Mouse (Mus musculus): ENCODE measurements around the gene Hdac1.

Gene Hdac1

DNA sequence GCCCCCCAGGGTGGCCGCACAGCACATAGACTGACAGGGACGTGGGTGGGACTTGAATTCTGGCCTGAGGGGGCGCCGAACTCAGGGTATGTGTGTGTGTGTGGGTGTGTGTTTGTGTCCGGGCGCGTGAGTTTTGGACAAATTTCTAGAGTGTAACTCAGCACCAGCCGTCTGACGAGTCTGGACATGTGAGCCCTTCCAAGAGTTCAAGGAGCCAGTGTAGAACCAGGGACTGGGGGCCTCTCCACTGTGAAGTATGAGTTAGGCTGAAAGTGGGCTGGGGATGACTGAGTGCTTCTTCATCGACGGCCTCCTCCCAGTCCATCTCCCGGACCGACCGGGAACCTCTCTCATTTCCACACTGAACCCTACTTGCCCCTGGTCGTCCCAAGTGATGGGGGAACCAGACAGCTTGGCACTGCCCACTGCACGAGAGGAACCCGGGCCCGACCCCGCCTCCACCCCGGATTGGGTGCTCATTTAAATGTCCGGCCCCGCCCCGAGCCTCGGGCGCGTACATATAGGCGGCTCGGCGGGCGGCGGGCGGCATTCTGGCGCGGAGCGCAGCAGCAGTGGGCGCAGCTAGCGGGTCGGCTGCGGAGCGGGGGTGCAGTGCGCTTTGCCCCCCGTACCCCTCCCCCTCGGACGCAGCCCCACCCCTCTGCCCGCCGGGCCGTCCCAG is 29.3 kb downstream of the Hdac1 start, which contains the start of gene Marcksl1:
Gene Marcksl1 (plus strand): TSS at position 496 of the 682 bp plus-strand sequence.
- intact Hi-C loops (cut with DNase I) = no loop called here

DNA sequence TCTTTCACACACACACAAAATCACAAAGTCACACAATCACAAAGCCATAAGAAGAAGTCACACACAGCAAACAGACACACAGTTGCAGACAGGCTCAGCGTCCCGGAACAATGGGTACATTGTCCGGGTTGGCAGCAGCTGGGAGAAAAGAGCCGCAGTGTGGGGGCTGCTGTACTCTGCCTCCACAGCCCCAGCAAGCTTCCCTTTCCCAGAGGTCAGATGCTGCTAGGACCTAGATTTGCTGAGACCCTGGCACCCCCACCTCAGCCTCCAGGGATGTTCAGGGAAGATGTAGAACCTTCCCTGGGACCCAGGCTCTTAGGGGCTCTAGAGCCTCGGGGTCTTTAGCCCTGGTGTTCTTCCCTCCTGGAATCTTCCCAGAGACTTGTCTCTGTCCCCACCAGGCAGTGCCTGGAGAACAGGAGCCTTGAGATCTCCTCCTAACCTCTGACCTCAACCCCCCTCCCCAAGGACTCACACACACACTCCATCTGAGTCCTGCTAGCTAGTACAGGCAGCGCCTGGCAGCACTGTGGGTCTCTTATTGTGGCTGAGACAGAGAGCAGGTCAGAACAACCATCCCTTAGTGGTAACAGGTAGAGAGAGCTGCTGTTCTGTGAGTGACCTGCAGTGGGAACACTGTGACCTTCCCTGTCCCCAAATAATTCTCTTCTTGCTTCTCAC is 31.0 kb downstream of the Hdac1 start:
- intact Hi-C loops (cut with DNase I) = no loop called here

DNA sequence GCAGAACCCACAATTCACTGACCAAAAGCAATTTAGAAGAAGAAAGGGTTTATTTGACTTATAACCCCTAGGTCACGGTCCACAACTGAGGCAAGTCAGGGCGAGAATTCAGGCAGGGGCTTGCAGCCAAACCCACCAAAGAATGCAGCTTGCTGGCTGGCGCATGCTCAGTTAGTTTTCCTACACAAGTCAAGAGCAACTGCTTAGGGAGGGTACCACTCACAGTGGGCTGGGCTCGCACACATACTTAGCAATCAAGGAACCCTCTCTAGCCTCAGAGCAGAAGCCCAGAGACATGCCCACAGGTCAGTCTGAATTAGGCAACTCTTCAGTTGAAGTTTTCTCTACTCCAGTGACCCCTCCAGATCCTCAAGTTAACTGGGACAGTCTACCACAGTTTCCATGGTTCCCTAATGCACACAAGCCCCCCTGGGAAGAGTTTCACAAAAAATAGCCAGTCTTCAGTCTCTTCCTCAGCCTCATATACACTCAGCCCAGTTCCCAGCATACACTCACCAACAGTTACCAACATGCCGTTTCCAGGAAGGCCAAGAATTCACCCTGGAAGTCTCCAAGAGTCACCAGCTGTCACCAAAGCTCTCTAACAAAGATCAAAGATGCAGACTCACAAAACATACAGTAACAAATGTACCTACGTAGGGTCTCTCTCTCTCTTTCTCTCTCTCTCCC is 31.6 kb downstream of the Hdac1 start:
- intact Hi-C loops (cut with DNase I) = no loop called here

- intact Hi-C loops (cut with DNase I) = no loop called here
Observed at GRCm38 (mm10) chr4:129509650-129510049, 32.9 kb downstream of the Hdac1 start.

- intact Hi-C loops (cut with DNase I) = no loop called here
Observed at GRCm38 (mm10) chr4:129508834-129509600, 33.5 kb downstream of the Hdac1 start.

DNA sequence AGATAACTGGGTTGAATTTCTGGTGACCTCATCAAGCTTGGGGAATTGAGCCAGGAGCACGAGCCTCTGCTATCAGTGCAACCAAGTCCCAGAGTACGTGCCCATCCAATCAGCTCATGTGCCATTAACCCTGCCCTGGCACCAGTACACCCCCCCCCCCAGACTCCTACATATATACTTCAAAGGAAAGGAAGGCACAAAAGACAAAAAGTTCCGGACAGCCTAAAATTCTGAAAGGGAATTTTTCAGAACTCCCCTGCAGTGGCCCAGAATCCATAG is 34.3 kb downstream of the Hdac1 start:
- intact Hi-C loops (cut with DNase I) = no loop called here

DNA sequence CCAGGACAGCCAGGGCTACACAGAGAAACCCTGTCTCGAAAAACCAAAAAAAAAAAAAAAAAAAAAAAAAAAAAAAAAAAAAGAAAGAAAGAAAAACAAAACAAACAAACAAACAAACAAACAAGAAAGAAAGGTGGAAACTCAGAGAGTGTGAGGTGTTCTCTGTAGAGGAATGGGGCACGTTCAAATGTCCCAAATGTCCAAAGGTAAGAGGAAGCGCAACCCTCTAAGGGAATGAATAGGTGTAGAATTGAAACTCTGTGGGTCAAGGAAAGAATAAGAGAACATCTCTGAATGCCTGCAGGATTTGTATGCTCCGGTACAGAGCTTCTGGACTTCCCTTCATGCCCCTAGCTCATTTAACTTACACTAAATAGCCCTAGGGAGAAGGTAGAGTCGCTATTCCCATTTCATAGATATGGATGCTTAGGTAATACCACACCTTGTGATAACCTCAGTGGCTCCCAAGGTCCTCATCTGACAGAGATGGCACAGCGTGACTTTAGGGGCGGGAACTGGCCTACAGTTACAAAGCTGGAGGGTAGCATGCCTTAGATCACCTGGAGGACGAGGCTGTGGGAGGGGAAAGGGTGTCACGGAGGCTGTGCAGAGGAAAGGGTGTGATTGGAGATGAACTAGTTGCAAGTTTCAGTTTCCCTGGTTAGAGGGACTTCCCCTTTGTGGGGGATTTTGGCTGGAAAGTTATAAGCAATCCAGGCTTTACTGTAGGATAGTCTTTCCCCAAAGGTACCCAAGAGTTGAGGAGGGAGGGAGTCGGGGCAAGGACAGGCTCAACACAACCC is 34.9 kb downstream of the Hdac1 start:
- intact Hi-C loops (cut with DNase I) = no loop called here

GRCm38 (mm10) chr4:129505511-129505910 is 37.0 kb downstream of the Hdac1 start:
- intact Hi-C loops (cut with DNase I) = no loop called here

GRCm38 (mm10) chr4:129502901-129503444 is 39.5 kb downstream of the Hdac1 start:
- intact Hi-C loops (cut with DNase I) = no loop called here

DNA sequence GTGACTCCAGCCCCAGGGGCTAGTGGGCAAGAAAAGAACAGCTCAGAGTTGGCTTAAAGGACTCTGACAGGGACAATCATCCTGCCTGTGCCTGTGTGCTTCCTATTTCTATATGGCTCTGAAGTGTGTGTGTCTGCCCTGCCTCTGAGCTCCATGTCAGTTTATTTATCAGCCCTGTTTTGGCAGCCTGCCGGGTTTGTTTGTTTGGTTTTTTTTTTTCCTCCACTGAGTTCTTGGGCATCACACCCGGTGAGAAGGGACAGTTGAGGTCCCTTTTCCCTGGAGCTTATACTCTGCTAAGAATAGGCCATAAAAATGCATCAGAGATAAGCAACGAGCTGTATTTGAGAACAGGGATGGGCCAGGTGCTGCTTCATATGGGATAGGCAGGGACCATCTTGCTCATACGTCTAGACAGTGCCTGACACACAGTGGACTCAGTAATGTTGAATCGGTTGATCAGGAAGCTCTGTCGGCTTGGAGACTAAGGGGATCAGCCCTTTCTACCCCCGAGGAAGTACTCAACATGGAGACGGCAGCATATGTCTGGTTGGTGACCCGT is 40.1 kb downstream of the Hdac1 start:
- intact Hi-C loops (cut with DNase I) = no loop called here

DNA sequence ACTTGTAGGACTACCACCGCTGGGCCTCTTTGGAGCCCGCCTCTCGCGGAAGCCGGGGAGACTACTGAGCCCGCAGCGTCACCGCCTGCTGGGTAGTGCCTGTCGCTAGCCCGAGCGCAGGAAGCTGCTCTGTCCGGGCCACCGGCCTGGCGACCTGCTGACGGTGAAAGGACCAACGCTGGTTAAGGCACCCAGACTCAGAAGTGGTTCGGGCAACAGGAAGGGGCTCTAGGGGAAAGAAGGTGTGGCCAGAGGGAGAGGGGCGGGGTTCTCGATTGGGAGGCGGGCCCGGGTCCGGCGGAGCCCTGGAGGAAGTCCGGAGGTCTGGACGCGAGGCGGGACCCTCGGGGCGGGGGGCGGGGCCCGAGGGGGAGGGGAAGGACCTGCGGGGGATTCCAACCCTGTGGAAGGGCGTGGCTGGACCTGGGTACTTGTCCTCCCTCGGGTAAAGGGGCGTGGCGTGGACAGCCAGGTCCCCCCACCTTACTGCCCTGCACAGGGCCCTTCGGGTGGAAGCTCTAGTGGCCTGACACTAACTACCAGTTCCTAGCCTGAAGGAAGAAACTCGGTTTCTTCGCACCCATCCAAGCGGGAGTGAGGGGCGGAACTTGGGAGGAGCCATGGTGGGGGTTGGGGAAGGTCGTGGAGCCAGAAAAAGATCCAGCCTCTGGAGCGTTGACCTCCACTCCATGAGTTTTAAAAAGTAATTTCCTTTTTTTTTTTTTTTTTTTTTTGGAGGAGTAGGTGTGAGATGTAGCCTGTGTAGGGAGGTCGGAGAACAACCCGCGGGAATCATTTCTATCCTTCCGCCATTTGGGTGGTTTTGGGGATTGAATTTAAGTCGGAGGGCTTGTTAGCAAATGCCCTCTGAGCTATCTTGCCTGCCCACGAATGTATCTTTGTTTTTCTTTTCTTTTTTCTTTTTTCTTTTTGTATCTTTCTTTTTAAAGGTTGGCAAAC is 41.6 kb downstream of the Hdac1 start:
- intact Hi-C loops (cut with DNase I) = no loop called here

GRCm38 (mm10) chr4:129500017-129500416 is 42.5 kb downstream of the Hdac1 start:
- intact Hi-C loops (cut with DNase I) = no loop called here

- intact Hi-C loops (cut with DNase I) = loop anchor here (5.0 kb wide), 1 partner anchor 43 kb away; the partner anchor contains the start of gene Hdac1
Observed at GRCm38 (mm10) chr4:129498941-129499340, 43.6 kb downstream of the Hdac1 start.

GRCm38 (mm10) chr4:129496631-129497030 is 45.9 kb downstream of the Hdac1 start:
- intact Hi-C loops (cut with DNase I) = loop anchor here (5.0 kb wide), 1 partner anchor 46 kb away; the partner anchor contains the start of gene Hdac1

DNA sequence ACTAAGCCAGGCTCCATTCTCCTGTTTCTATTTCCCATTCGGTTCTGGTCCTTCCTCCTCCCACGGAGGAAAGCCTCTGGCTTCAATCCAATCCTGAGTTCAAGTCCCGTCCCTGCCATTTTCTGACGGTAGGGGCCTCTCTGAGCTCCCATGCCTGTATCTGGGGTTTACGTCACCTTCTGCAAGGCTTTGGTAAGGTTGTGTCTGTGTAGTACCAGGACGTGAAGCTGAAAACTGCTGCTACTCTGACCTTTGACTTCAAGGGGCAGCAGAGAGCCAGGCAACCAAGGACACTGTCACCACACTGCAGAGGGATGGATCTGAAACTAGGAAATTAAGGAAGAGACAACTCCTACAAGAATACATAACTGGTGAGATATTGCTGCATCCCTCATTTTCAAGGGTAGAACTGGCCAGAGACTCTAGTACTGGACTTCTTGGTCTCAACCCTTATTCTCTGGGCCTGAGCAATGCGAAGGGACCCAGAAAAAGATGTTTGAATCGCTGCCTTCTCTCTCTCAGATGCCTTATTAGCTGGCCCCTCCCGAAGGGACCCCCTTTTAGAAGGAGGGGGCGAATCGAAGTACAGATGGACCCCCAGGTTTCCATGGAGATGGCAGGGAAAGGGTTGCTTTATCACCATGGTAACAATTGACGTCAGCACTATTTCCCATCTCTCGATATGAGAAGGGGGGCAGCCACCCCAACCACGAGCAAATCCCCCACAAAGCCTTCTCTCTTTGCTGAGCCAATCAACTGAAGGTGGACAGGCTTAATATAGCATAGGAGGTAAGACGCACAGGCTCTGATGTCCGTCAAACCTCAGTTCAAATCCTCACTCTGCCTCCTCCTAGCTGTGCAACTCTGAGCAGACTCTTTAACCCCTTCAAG is 46.6 kb downstream of the Hdac1 start:
- intact Hi-C loops (cut with DNase I) = loop anchor here (5.0 kb wide), 1 partner anchor 46 kb away; the partner anchor contains the start of gene Hdac1

DNA sequence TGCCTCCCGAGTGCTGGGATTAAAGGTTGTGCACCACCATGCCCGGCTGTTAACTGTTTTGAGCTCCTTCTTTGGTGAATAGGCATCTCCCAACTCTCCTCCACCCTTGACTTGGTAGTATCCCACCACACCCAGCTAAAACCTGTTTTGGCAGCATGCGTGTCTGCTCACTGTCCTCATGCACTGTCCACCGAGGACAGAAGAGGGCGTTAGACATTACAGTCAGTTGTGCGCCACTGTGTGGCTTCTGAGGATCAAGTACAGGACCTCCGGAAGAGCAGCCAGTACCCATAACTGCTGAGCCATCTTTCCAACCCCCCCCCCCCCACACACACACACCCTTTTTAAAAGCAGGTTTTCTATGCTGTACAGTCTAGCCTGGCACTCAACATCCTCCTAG is 47.8 kb downstream of the Hdac1 start:
- intact Hi-C loops (cut with DNase I) = loop anchor here (5.0 kb wide), 1 partner anchor 48 kb away; the partner anchor contains the start of gene Hdac1

DNA sequence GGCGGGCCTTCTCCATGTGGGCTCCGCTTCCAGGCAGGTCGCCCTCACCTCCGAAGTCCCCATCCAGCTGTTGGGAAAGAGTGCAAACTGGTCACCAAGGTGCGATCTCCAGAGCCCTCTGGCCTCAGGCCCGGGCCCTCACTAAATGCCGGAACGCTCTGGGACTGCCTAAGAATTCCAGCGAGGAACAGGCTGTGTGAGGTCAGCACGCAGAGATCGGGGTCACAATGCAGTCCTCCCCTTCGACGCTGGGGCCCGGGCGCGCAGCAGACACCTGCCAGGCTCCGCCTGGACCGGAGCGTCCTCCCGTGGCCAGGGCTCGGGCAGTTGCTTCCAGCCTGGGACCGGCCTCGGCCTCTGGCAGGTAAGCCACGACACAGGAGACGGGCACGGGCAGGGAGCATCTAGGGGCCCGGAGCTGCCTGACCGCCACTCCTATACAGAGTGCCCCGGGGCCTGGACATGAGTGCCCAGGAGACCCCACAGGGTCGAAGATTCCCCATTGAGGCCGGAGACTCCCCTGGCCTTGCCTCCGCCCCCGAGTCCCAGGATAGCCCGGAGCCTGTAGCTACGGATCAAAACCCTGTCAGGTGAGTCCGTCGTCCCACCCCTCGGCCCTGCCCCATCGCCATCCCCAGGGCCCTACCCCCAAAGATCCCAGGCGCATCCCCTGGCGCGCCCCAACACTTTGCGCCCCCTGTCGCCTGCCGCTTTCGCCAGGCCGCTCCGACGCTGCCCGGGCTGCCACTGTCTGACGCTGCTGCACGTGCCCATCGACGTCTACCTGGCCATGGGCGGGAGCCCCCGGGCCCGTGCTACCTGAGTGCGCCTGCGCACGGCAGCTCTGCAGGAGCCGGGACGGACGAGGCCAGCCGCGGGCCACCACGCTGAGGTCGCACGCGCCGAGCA is 51.3 kb downstream of the Hdac1 start, which contains the start of the genes Tssk3 and Fam229a:
Gene Tssk3 (minus strand): TSS at position 51 of the 909 bp plus-strand sequence.
Gene Fam229a (plus strand): TSS at position 219 of the 909 bp plus-strand sequence.
- intact Hi-C loops (cut with DNase I) = no loop called here

All from adrenal gland (tissue).